Mouse (Mus musculus) forebrain, embryonic 16.5 days (tissue): ENCODE results near the gene Ccdc15. TPM values are rescaled to one million over a fixed set of nuclear protein-coding genes. Genes with fewer than 3 reads are reported as not detected.

Source experiments
- ATAC-seq: fragments of 200-750 bp; cut with Nextera tagmentation; 2 replicates; pipeline ENCODE4 v1.8.0; 2017; ENCODE audit warnings: mild to moderate bottlenecking, moderate library complexity
- H3K27ac ChIP-seq: fragments of 300-500 bp; sonication (generic); 2 replicates; pipeline ENCODE4 v1.5.1; 2014; ENCODE audit warnings: low read length, control low read depth
- H3K27me3 ChIP-seq: fragments of 300-500 bp; sonication (generic); replicated peaks from 2 replicates; pipeline ENCODE4 v1.6.1; 2014; ENCODE audit warnings: low read length; ENCODE audit not compliant: control insufficient read depth, insufficient read depth
- H3K36me3 ChIP-seq: fragments of 300-500 bp; sonication (generic); 2 replicates; pipeline ENCODE4 v1.6.1; 2014; ENCODE audit not compliant: control insufficient read depth, insufficient read depth
- H3K4me1 ChIP-seq: fragments of 300-500 bp; sonication (generic); replicated peaks from 2 replicates; pipeline ENCODE4 v1.6.1; 2014; ENCODE audit warnings: low read length; ENCODE audit not compliant: control insufficient read depth, insufficient read depth
- H3K4me2 ChIP-seq: fragments of 300-500 bp; sonication (generic); 2 replicates; pipeline ENCODE4 v1.6.1; 2014; ENCODE audit warnings: mild to moderate bottlenecking, low read length, control low read depth
- H3K4me3 ChIP-seq: fragments of 300-500 bp; sonication (generic); replicated peaks from 2 replicates; pipeline ENCODE4 v1.5.1; 2014; ENCODE audit warnings: mild to moderate bottlenecking, low read length, control low read depth
- H3K9ac ChIP-seq: fragments of 300-500 bp; sonication (generic); replicated peaks from 2 replicates; pipeline ENCODE4 v1.6.1; 2014; ENCODE audit warnings: low read depth, low read length, control low read depth
- H3K9me3 ChIP-seq: fragments of 300-500 bp; sonication (generic); 2 replicates; pipeline ENCODE4 v1.6.1; 2016; ENCODE audit warnings: low read length; ENCODE audit not compliant: control insufficient read depth
- WGBS: fragments of 180-500 bp; shearing (Covaris S2); extraction: QIAGEN DNeasy Blood & Tissue Kit; methylation state at CpG from one replicate; pipeline ENCODE4 v1.1.7; 2014; 5-methylcytosine and 5-hydroxymethylcytosine counted together
- polyA plus RNA-seq: library from polyadenylated mRNA; unstranded; fragments of >200 nt; fragmentation: Nextera tagmentation; extraction: Ambion mirVana; gene quantifications from 2 replicates; pipeline ENCODE4 v1.2.1, GENCODE M21; 2015

Ccdc15 gene
- polyA plus RNA-seq, 1 experiment from 2014 or later, result 9.9 TPM

- no peak for ATAC-seq
- 90% methylated on average over 11 of the region's 11 CpGs for WGBS
- H3K9ac ChIP-seq, result no peak overlapping the region
- H3K4me3 ChIP-seq, result no peak overlapping the region
- H3K36me3 ChIP-seq, result no peaks in the 10 kb centered on the region
- H3K4me1 ChIP-seq, result no peaks in the 10 kb centered on the region
- H3K27me3 ChIP-seq, result no peaks in the 10 kb centered on the region
- no peak overlapping the region for H3K27ac ChIP-seq
- H3K4me2 ChIP-seq, result peak overlapping the region; percentile 22; the same call in 1 of the 2 replicates
- no peaks in the 10 kb centered on the region for H3K9me3 ChIP-seq
These were observed 20.0 kb upstream of the Ccdc15 start for GRCm38 (mm10) chr9:37368081-37368830.

GRCm38 (mm10) chr9:37367301-37368080 is 19.3 kb upstream of the Ccdc15 start, which contains the start of gene Hepacam:
Hepacam (plus strand) TSS chr9:37367351.
- Histone ChIP-seq H3K9me3 (no peaks in the 10 kb centered on the region), H3K4me1 (no peaks in the 10 kb centered on the region), H3K9ac (0 out of 2 replicates have a peak within 1 kb of the TSS, but pooled peaks have one; percentile 5), H3K27ac (no peak within 1 kb of the TSS), H3K4me2 (peak within 1 kb of the TSS; percentile 22), H3K27me3 (no peaks in the 10 kb centered on the region), H3K36me3 (no peaks in the 10 kb centered on the region), H3K4me3 (0 out of 2 replicates have a peak within 1 kb of the TSS, but pooled peaks have one; percentile 3)
- ATAC-seq, result peak; percentile 80; the same call in 1 of the 2 replicates
- WGBS, result 71% methylated on average over 17 of the region's 17 CpGs

GRCm38 (mm10) chr9:37365706-37366105 is 17.5 kb upstream of the Ccdc15 start:
- Histone ChIP-seq H3K9me3 (no peaks in the 10 kb centered on the region), H3K4me2 (no peak overlapping the region), H3K9ac (no peak overlapping the region), H3K27me3 (no peaks in the 10 kb centered on the region), H3K36me3 (no peaks in the 10 kb centered on the region), H3K4me1 (no peaks in the 10 kb centered on the region), H3K27ac (no peak overlapping the region), H3K4me3 (no peak overlapping the region)
- ATAC-seq, result no peak
- WGBS, result 76% methylated on average over 5 of the region's 5 CpGs

GRCm38 (mm10) chr9:37364392-37364791 is 16.2 kb upstream of the Ccdc15 start:
- Histone ChIP-seq H3K27ac (no peak overlapping the region), H3K9me3 (no peaks in the 10 kb centered on the region), H3K36me3 (no peaks in the 10 kb centered on the region), H3K4me1 (peaks cover 8% of the 10 kb centered on the region), H3K27me3 (no peaks in the 10 kb centered on the region), H3K4me3 (no peak overlapping the region), H3K4me2 (no peak overlapping the region), H3K9ac (no peak overlapping the region)
- WGBS, result 76% methylated on average over 3 of the region's 3 CpGs
- ATAC-seq, result no peak

GRCm38 (mm10) chr9:37363551-37363950 is 15.3 kb upstream of the Ccdc15 start:
- peaks cover 15% of the 10 kb centered on the region for H3K4me1 ChIP-seq
- H3K36me3 ChIP-seq, result no peaks in the 10 kb centered on the region
- H3K4me3 ChIP-seq, result no peak overlapping the region
- H3K9ac ChIP-seq, result no peak overlapping the region
- no peak overlapping the region for H3K4me2 ChIP-seq
- ATAC-seq, result no peak
- H3K9me3 ChIP-seq, result no peaks in the 10 kb centered on the region
- no peak overlapping the region for H3K27ac ChIP-seq
- no peaks in the 10 kb centered on the region for H3K27me3 ChIP-seq
- 77% methylated on average over 3 of the region's 3 CpGs for WGBS

- Histone ChIP-seq H3K4me2 (no peak overlapping the region), H3K36me3 (no peaks in the 10 kb centered on the region), H3K9me3 (no peaks in the 10 kb centered on the region), H3K4me3 (no peak overlapping the region), H3K4me1 (peaks cover 15% of the 10 kb centered on the region), H3K27ac (no peak overlapping the region), H3K27me3 (no peaks in the 10 kb centered on the region), H3K9ac (no peak overlapping the region)
- WGBS, result 71% methylated on average over 1 of the region's 1 CpGs
- ATAC-seq, result no peak
These were observed 14.6 kb upstream of the Ccdc15 start for GRCm38 (mm10) chr9:37362881-37363280.

- Histone ChIP-seq H3K36me3 (no peaks in the 10 kb centered on the region), H3K4me1 (peaks cover 15% of the 10 kb centered on the region), H3K27ac (no peak overlapping the region), H3K27me3 (no peaks in the 10 kb centered on the region), H3K4me2 (no peak overlapping the region), H3K9me3 (no peaks in the 10 kb centered on the region), H3K4me3 (no peak overlapping the region), H3K9ac (no peak overlapping the region)
- no peak for ATAC-seq
These were observed 13.9 kb upstream of the Ccdc15 start for GRCm38 (mm10) chr9:37362084-37362483.

- Histone ChIP-seq H3K27me3 (no peaks in the 10 kb centered on the region), H3K9ac (0 out of 2 replicates have a peak overlapping the region, but pooled peaks have one; percentile 11), H3K27ac (peak overlapping the region; percentile 64), H3K9me3 (no peaks in the 10 kb centered on the region), H3K4me3 (no peak overlapping the region), H3K36me3 (no peaks in the 10 kb centered on the region), H3K4me2 (no peak overlapping the region), H3K4me1 (peaks cover 15% of the 10 kb centered on the region)
- ATAC-seq, result peak; percentile 86
- 6% methylated on average over 6 of the region's 6 CpGs for WGBS
These were observed 11.3 kb upstream of the Ccdc15 start for GRCm38 (mm10) chr9:37359331-37360220.
